Mouse (Mus musculus) MEL (cell line): ENCODE data around the gene Ap2a1. TPM values are rescaled to one million over a fixed set of nuclear protein-coding genes. Genes with fewer than 3 reads are reported as not detected.
A peak's percentile ranks its signal among the peaks of the same experiment; 100 is the strongest.

Experiments used
- DNase-seq: peaks from one replicate; pipeline ENCODE4 v3.0.0; 2011; ENCODE audit warnings: low read depth, low spot score
- H3K27ac ChIP-seq: 2 replicates; pipeline ENCODE4 v1.5.1; 2012; ENCODE audit warnings: low read depth, mild to moderate bottlenecking, control low read depth, low read length, moderate library complexity; ENCODE audit not compliant: control insufficient read depth
- H3K27me3 ChIP-seq, 2 experiments: fragments of 150-350 bp in 1 of 2; sonication (generic) in 1 of 2; 2 replicates each; pipeline ENCODE4 v1.6.1; 2012; ENCODE audit warnings: low read length in 2 of 2, mild to moderate bottlenecking in 2 of 2, improper control_type of control experiment in 1 of 2, moderate library complexity in 1 of 2; ENCODE audit not compliant: insufficient read depth in 2 of 2, control insufficient read depth in 1 of 2
- H3K36me3 ChIP-seq, 2 experiments: 2 replicates each; pipeline ENCODE4 v1.6.1; 2012 to 2014; ENCODE audit warnings: low read length in 2 of 2, improper control_type of control experiment in 1 of 2, inconsistent platforms in 1 of 2, mild to moderate bottlenecking in 1 of 2; ENCODE audit not compliant: insufficient read depth in 2 of 2, control insufficient read depth in 1 of 2
- H3K4me1 ChIP-seq, 2 experiments: fragments of 150-350 bp in 1 of 2; sonication (generic) in 1 of 2; 2 replicates each; pipeline ENCODE4 v1.6.1; 2012; ENCODE audit warnings: low read length in 2 of 2, improper control_type of control experiment in 1 of 2, mild to moderate bottlenecking in 1 of 2; ENCODE audit not compliant: insufficient read depth in 2 of 2, control insufficient read depth in 1 of 2
- H3K4me3 ChIP-seq, 2 experiments: fragments of 150-350 bp in 1 of 2; sonication (generic) in 1 of 2; 2 replicates each; pipeline ENCODE4 v1.5.1; 2012; ENCODE audit warnings: low read depth in 2 of 2, low read length in 2 of 2, mild to moderate bottlenecking in 2 of 2, moderate library complexity in 2 of 2, control low read depth in 1 of 2, improper control_type of control experiment in 1 of 2; ENCODE audit not compliant: control insufficient read depth in 1 of 2, insufficient read depth in 1 of 2
- H3K79me2 ChIP-seq: 2 replicates; pipeline ENCODE4 v1.6.1; 2012; ENCODE audit warnings: mild to moderate bottlenecking, low read length, moderate library complexity; ENCODE audit not compliant: control insufficient read depth, poor library complexity, insufficient read depth
- H3K9ac ChIP-seq: 2 replicates; pipeline ENCODE4 v1.6.1; 2012; ENCODE audit warnings: low read depth, mild to moderate bottlenecking, control low read depth, low read length, moderate library complexity; ENCODE audit not compliant: control insufficient read depth, poor library complexity, severe bottlenecking
- H3K9me3 ChIP-seq: fragments of 150-350 bp; sonication (generic); replicated peaks from 2 replicates; pipeline ENCODE4 v1.6.1; 2012; ENCODE audit warnings: mild to moderate bottlenecking, low read length, improper control_type of control experiment, moderate library complexity; ENCODE audit not compliant: insufficient read depth
- BHLHE40 ChIP-seq: IDR thresholded peaks from 2 replicates; pipeline ENCODE4 v1.6.1; 2012; ENCODE audit warnings: low read depth, mild to moderate bottlenecking, inconsistent platforms, low read length, improper control_type of control experiment, borderline replicate concordance
- CHD1 ChIP-seq: IDR thresholded peaks from 2 replicates; pipeline ENCODE4 v1.6.1; 2012; ENCODE audit warnings: low read depth, mild to moderate bottlenecking, inconsistent platforms, low read length, improper control_type of control experiment
- CHD2 ChIP-seq: IDR thresholded peaks from 2 replicates; pipeline ENCODE4 v1.6.1; 2011; ENCODE audit warnings: low read length, improper control_type of control experiment
- CTCF ChIP-seq, 3 experiments: IDR thresholded peaks in 2 of 3; conservative IDR thresholded peaks in 1 of 3; 2 replicates each; pipeline ENCODE4 v1.5.1; 2011 to 2012; ENCODE audit warnings: low read length in 3 of 3, low read depth in 2 of 3, mild to moderate bottlenecking in 2 of 3, improper control_type of control experiment in 1 of 3, inconsistent platforms in 1 of 3, mixed read lengths in 1 of 3, moderate library complexity in 1 of 3; ENCODE audit not compliant: control insufficient read depth in 1 of 3, insufficient read depth in 1 of 3, poor library complexity in 1 of 3, severe bottlenecking in 1 of 3
- E2F4 ChIP-seq: IDR thresholded peaks from 2 replicates; pipeline ENCODE4 v1.6.1; 2011; ENCODE audit warnings: low read depth, low read length, improper control_type of control experiment, borderline replicate concordance
- EP300 ChIP-seq, 2 experiments: IDR thresholded peaks; 2 replicates each; pipeline ENCODE4 v1.6.1; 2011; ENCODE audit warnings: improper control_type of control experiment in 2 of 2, low read length in 2 of 2, low read depth in 1 of 2, mild to moderate bottlenecking in 1 of 2
- ETS1 ChIP-seq: IDR thresholded peaks from 2 replicates; pipeline ENCODE4 v1.6.1; 2012; ENCODE audit warnings: low read depth, mild to moderate bottlenecking, inconsistent platforms, low read length, improper control_type of control experiment, moderate library complexity
- GABPA ChIP-seq: IDR thresholded peaks from 2 replicates; pipeline ENCODE4 v1.6.1; 2012; ENCODE audit warnings: low read depth, mild to moderate bottlenecking, inconsistent platforms, low read length, improper control_type of control experiment, moderate library complexity
- GATA1 ChIP-seq: IDR thresholded peaks from 2 replicates; pipeline ENCODE4 v1.6.1; 2011; ENCODE audit warnings: low read depth, low read length, improper control_type of control experiment
- HCFC1 ChIP-seq: IDR thresholded peaks from 2 replicates; pipeline ENCODE4 v1.6.1; 2012; ENCODE audit warnings: low read depth, mild to moderate bottlenecking, inconsistent platforms, low read length, improper control_type of control experiment, moderate library complexity
- JUND ChIP-seq: IDR thresholded peaks from 2 replicates; pipeline ENCODE4 v1.6.1; 2011; ENCODE audit warnings: low read depth, mild to moderate bottlenecking, improper control_type of control experiment, low read length
- KAT2A ChIP-seq: conservative IDR thresholded peaks from 2 replicates; pipeline ENCODE4 v1.6.1; 2012; ENCODE audit warnings: low read depth, low read length, improper control_type of control experiment, inconsistent platforms
- MAFK ChIP-seq: IDR thresholded peaks from 2 replicates; pipeline ENCODE4 v1.6.1; 2011; ENCODE audit warnings: low read depth, mild to moderate bottlenecking, low read length, improper control_type of control experiment, borderline replicate concordance
- MAZ ChIP-seq: IDR thresholded peaks from 2 replicates; pipeline ENCODE4 v1.6.1; 2012; ENCODE audit warnings: low read depth, mild to moderate bottlenecking, inconsistent platforms, low read length, improper control_type of control experiment
- MEF2A ChIP-seq: IDR thresholded peaks from 2 replicates; pipeline ENCODE4 v1.6.1; 2014; ENCODE audit warnings: low read depth, mild to moderate bottlenecking, inconsistent platforms, low read length, improper control_type of control experiment; ENCODE audit not compliant: poor library complexity, insufficient replicate concordance, severe bottlenecking; ENCODE audit errors: extremely low read depth
- MXI1 ChIP-seq: IDR thresholded peaks from 2 replicates; pipeline ENCODE4 v1.6.1; 2011; ENCODE audit warnings: mild to moderate bottlenecking, low read depth, low read length, improper control_type of control experiment
- POLR2A ChIP-seq, 2 experiments: IDR thresholded peaks; 2 replicates each; pipeline ENCODE4 v1.6.1; 2011 to 2012; ENCODE audit warnings: low read length in 2 of 2, mild to moderate bottlenecking in 2 of 2, control low read depth in 1 of 2, improper control_type of control experiment in 1 of 2, low read depth in 1 of 2, moderate library complexity in 1 of 2; ENCODE audit not compliant: control insufficient read depth in 1 of 2, insufficient read depth in 1 of 2, poor library complexity in 1 of 2
- POLR2AphosphoS5 ChIP-seq: IDR thresholded peaks from 2 replicates; pipeline ENCODE4 v1.6.1; 2012; ENCODE audit warnings: low read depth, borderline replicate concordance, mild to moderate bottlenecking, inconsistent platforms, low read length, moderate library complexity, mixed read lengths
- RCOR1 ChIP-seq: IDR thresholded peaks from 2 replicates; pipeline ENCODE4 v1.6.1; 2012; ENCODE audit warnings: low read depth, mild to moderate bottlenecking, inconsistent platforms, low read length, improper control_type of control experiment
- SIN3A ChIP-seq: IDR thresholded peaks from 2 replicates; pipeline ENCODE4 v1.6.1; 2012; ENCODE audit warnings: low read length, improper control_type of control experiment, inconsistent platforms
- TAL1 ChIP-seq: IDR thresholded peaks from 2 replicates; pipeline ENCODE4 v1.6.1; 2012; ENCODE audit warnings: mild to moderate bottlenecking, inconsistent platforms, low read length, moderate library complexity, mixed read lengths
- TBP ChIP-seq: IDR thresholded peaks from 2 replicates; pipeline ENCODE4 v1.8.0; 2011; ENCODE audit warnings: low read depth, low read length, improper control_type of control experiment
- TCF12 ChIP-seq: IDR thresholded peaks from 2 replicates; pipeline ENCODE4 v1.6.1; 2014; ENCODE audit warnings: low read depth, mild to moderate bottlenecking, inconsistent platforms, low read length, improper control_type of control experiment, moderate library complexity
- UBTF ChIP-seq: IDR thresholded peaks from 2 replicates; pipeline ENCODE4 v1.6.1; 2012; ENCODE audit warnings: low read depth, mild to moderate bottlenecking, inconsistent platforms, low read length, improper control_type of control experiment, moderate library complexity, borderline replicate concordance; ENCODE audit not compliant: insufficient read depth
- USF1 ChIP-seq: IDR thresholded peaks from 2 replicates; pipeline ENCODE4 v1.6.1; 2014; ENCODE audit warnings: low read depth, mild to moderate bottlenecking, inconsistent platforms, low read length, improper control_type of control experiment, moderate library complexity
- USF2 ChIP-seq, 2 experiments: IDR thresholded peaks; 2 replicates each; pipeline ENCODE4 v1.6.1; 2011 to 2012; ENCODE audit warnings: improper control_type of control experiment in 2 of 2, low read length in 2 of 2, borderline replicate concordance in 1 of 2, inconsistent platforms in 1 of 2, low read depth in 1 of 2, mild to moderate bottlenecking in 1 of 2; ENCODE audit not compliant: insufficient read depth in 1 of 2
- ZC3H11A ChIP-seq: IDR thresholded peaks from 2 replicates; pipeline ENCODE4 v1.6.1; 2012; ENCODE audit warnings: low read depth, mild to moderate bottlenecking, inconsistent platforms, low read length, improper control_type of control experiment
- ZKSCAN1 ChIP-seq: IDR thresholded peaks from 2 replicates; pipeline ENCODE4 v1.6.1; 2012; ENCODE audit warnings: low read depth, mild to moderate bottlenecking, inconsistent platforms, low read length, improper control_type of control experiment, moderate library complexity
- ZMIZ1 ChIP-seq: IDR thresholded peaks from 2 replicates; pipeline ENCODE4 v1.6.1; 2012; ENCODE audit warnings: low read depth, mild to moderate bottlenecking, inconsistent platforms, low read length, improper control_type of control experiment, moderate library complexity
- ZNF384 ChIP-seq: IDR thresholded peaks from 2 replicates; pipeline ENCODE4 v1.6.1; 2012; ENCODE audit warnings: low read depth, mild to moderate bottlenecking, inconsistent platforms, low read length, improper control_type of control experiment
- polyA plus RNA-seq, 2 experiments: library from polyadenylated mRNA; stranded (reverse) in 1 of 2; unstranded in 1 of 2; fragments of >175 nt in 1 of 2; fragments of >200 nt in 1 of 2; gene quantifications; 2 replicates each; pipeline versions ENCODE4 v1.2.1 to v1.2.4; 2012; ENCODE audit warnings: low replicate concordance in 2 of 2, low read depth in 1 of 2; ENCODE audit not compliant: insufficient read length in 2 of 2, insufficient read depth in 1 of 2, missing spikeins in 1 of 2
- total RNA-seq: library from RNA; depleted of rRNA; stranded (reverse); fragments of 300-350 nt; gene quantifications from 2 replicates; pipeline ENCODE4 v1.2.3, GENCODE M21; 2012

The Ap2a1 gene
- total and polyA plus RNA-seq, 3 experiments = 54.0 to 107 (median 73.1) TPM

- no peak overlapping the region for H3K27ac ChIP-seq
- TF ChIP-seq TCF12 = no peak
- no peak for TF ChIP-seq SIN3A
- no peak for TF ChIP-seq TAL1
- no peak for TF ChIP-seq MAZ
- no peak for TF ChIP-seq MAFK
- TF ChIP-seq USF1 = no peak
- no peak for TF ChIP-seq UBTF
- TF ChIP-seq E2F4 = no peak
- no peak for TF ChIP-seq USF2 (IDR thresholded peaks at IDR 0.05; ENCODE audit: borderline replicate concordance in 1 of 2, insufficient read depth in 1 of 2, low read depth in 1 of 2, low read length in 2 of 2)
- TF ChIP-seq POLR2AphosphoS5 = no peak
- H3K9ac ChIP-seq = no peak overlapping the region; the same call in 1 of the 2 replicates
- DNase-seq = no peak
- peaks cover 0 to 8% of the 10 kb centered on the region in 2 experiments; a peak in 1 of 4 replicates for H3K4me1 ChIP-seq
- H3K9me3 ChIP-seq = no peaks in the 10 kb centered on the region
- no peak overlapping the region for H3K4me3 ChIP-seq
- no peaks in the 10 kb centered on the region for H3K27me3 ChIP-seq
- peaks cover 0 to 6% of the 10 kb centered on the region in 2 experiments; a peak in 3 of 4 replicates for H3K36me3 ChIP-seq
- no peaks in the 10 kb centered on the region for H3K79me2 ChIP-seq
Observed at GRCm38 (mm10) chr7:44975117-44975419, 45.8 kb upstream of the Ap2a1 start.

GRCm38 (mm10) chr7:44974383-44975116, 45.3 kb upstream of the Ap2a1 start, which contains the start of gene Cpt1c:
Gene Cpt1c, minus strand, starts transcription at chr7:44974851.
- H3K27ac ChIP-seq = no peak within 1 kb of the TSS
- peak; percentile 75 for DNase-seq
- no peaks in the 10 kb centered on the region for H3K79me2 ChIP-seq
- H3K27me3 ChIP-seq = no peaks in the 10 kb centered on the region
- H3K4me1 ChIP-seq = peaks cover 0 to 8% of the 10 kb centered on the region in 2 experiments; a peak in 1 of 4 replicates
- H3K36me3 ChIP-seq = peaks cover 0 to 5% of the 10 kb centered on the region in 2 experiments; a peak in 3 of 4 replicates
- no peak within 1 kb of the TSS; the same call in 1 of the 2 replicates for H3K9ac ChIP-seq
- H3K4me3 ChIP-seq = peak within 1 kb of the TSS in 1 of 2 experiments; percentile 11; a peak in 1 of 4 replicates
- H3K9me3 ChIP-seq = no peaks in the 10 kb centered on the region
- TF ChIP-seq JUND (no peak), ZKSCAN1 (no peak), TAL1 (no peak), HCFC1 (no peak), USF1 (no peak), CTCF (IDR thresholded peaks at IDR 0.05 in 2 of 3, conservative IDR thresholded peaks at IDR 0.05 in 1 of 3; ENCODE audit: control insufficient read depth in 1 of 3, insufficient read depth in 1 of 3, low read depth in 2 of 3, low read length in 3 of 3, poor library complexity in 1 of 3, severe bottlenecking in 1 of 3) (no peak), ZMIZ1 (no peak), BHLHE40 (no peak), MEF2A (no peak), EP300 (IDR thresholded peaks at IDR 0.05; ENCODE audit: low read depth in 1 of 2, low read length in 2 of 2) (no peak; a peak in 1 of 4 replicates), POLR2A (IDR thresholded peaks at IDR 0.05; ENCODE audit: control insufficient read depth in 1 of 2, insufficient read depth in 1 of 2, low read depth in 1 of 2, low read length in 2 of 2, poor library complexity in 1 of 2) (peak in 1 of 2 experiments; percentile 43; a peak in 1 of 4 replicates), RCOR1 (no peak), ETS1 (no peak), CHD2 (no peak), E2F4 (no peak), ZNF384 (peak; percentile 60), GATA1 (no peak), KAT2A (peak; percentile 45; the same call in 1 of the 2 replicates), USF2 (IDR thresholded peaks at IDR 0.05; ENCODE audit: borderline replicate concordance in 1 of 2, insufficient read depth in 1 of 2, low read depth in 1 of 2, low read length in 2 of 2) (no peak), TBP (no peak), MXI1 (no peak), GABPA (no peak), ZC3H11A (no peak), CHD1 (no peak), MAFK (no peak)
